Mouse (Mus musculus) forebrain, embryonic 13.5 days (tissue): ENCODE measurements around the gene Diaph3. TPM values are rescaled to one million over a fixed set of nuclear protein-coding genes. Genes with fewer than 3 reads are reported as not detected.

Experiments
- ATAC-seq: fragments of 200-750 bp; cut with Nextera tagmentation; 2 replicates; pipeline ENCODE4 v1.8.0; 2017
- H3K27ac ChIP-seq: fragments of 300-500 bp; sonication (generic); 2 replicates; pipeline ENCODE4 v1.5.1; 2015; ENCODE audit warnings: inconsistent platforms, mild to moderate bottlenecking, moderate library complexity
- H3K27me3 ChIP-seq: fragments of 300-500 bp; sonication (generic); 2 replicates; pipeline ENCODE4 v1.6.1; 2015; ENCODE audit warnings: mild to moderate bottlenecking, inconsistent platforms
- H3K36me3 ChIP-seq: fragments of 300-500 bp; sonication (generic); 2 replicates; pipeline ENCODE4 v1.6.1; 2015; ENCODE audit warnings: mild to moderate bottlenecking, inconsistent platforms; ENCODE audit not compliant: poor library complexity, severe bottlenecking
- H3K4me1 ChIP-seq: fragments of 300-500 bp; sonication (generic); 2 replicates; pipeline ENCODE4 v1.6.1; 2015; ENCODE audit warnings: inconsistent platforms
- H3K4me2 ChIP-seq: fragments of 300-500 bp; sonication (generic); 2 replicates; pipeline ENCODE4 v1.6.1; 2015; ENCODE audit warnings: inconsistent platforms, mild to moderate bottlenecking, moderate library complexity
- H3K4me3 ChIP-seq: fragments of 300-500 bp; sonication (generic); 2 replicates; pipeline ENCODE4 v1.5.1; 2015; ENCODE audit warnings: mild to moderate bottlenecking, inconsistent platforms
- H3K9ac ChIP-seq: fragments of 300-500 bp; sonication (generic); 2 replicates; pipeline ENCODE4 v1.6.1; 2015; ENCODE audit warnings: mild to moderate bottlenecking, inconsistent platforms
- H3K9me3 ChIP-seq: fragments of 300-500 bp; sonication (generic); replicated peaks from 2 replicates; pipeline ENCODE4 v1.6.1; 2016; ENCODE audit warnings: inconsistent platforms
- WGBS: fragments of 180-500 bp; shearing (Covaris S2); methylation state at CpG from one replicate; pipeline ENCODE4 v1.1.7; 2015; 5-methylcytosine and 5-hydroxymethylcytosine counted together
- polyA plus RNA-seq: library from polyadenylated mRNA; unstranded; fragments of >200 nt; fragmentation: Nextera tagmentation; extraction: Ambion mirVana; gene quantifications from 2 replicates; pipeline ENCODE4 v1.2.1, GENCODE M21; 2015

The Diaph3 gene
- polyA plus RNA-seq, 1 experiment from 2014 or later = 10.9 TPM

GRCm38 (mm10) chr14:87075021-87075531, 66.0 kb downstream of the Diaph3 start:
- Histone ChIP-seq H3K4me3 (no peak overlapping the region), H3K9me3 (no peaks in the 10 kb centered on the region), H3K27me3 (no peaks in the 10 kb centered on the region), H3K27ac (no peak overlapping the region), H3K4me1 (no peaks in the 10 kb centered on the region), H3K9ac (no peak overlapping the region), H3K36me3 (no peaks in the 10 kb centered on the region), H3K4me2 (no peak overlapping the region)
- no peak for ATAC-seq
- 83% methylated on average over 2 of the region's 2 CpGs for WGBS

- H3K4me2 ChIP-seq = no peak overlapping the region
These were observed 76.8 kb downstream of the Diaph3 start for GRCm38 (mm10) chr14:87064281-87064680.

GRCm38 (mm10) chr14:87056169-87056568, 84.9 kb downstream of the Diaph3 start:
- Histone ChIP-seq H3K27me3 (no peaks in the 10 kb centered on the region), H3K9ac (no peak overlapping the region), H3K36me3 (no peaks in the 10 kb centered on the region), H3K9me3 (peaks cover 15% of the 10 kb centered on the region; the same call in 1 of the 2 replicates), H3K4me1 (no peaks in the 10 kb centered on the region), H3K4me2 (no peak overlapping the region), H3K27ac (no peak overlapping the region), H3K4me3 (no peak overlapping the region)
- ATAC-seq = no peak
- 98% methylated on average over 2 of the region's 2 CpGs for WGBS

More at GRCm38 (mm10) chr14:87064281-87064680, 76.8 kb downstream of the Diaph3 start:
- Histone ChIP-seq H3K27ac (peak overlapping the region; percentile 6; the same call in 1 of the 2 replicates), H3K4me3 (no peak overlapping the region), H3K4me1 (no peaks in the 10 kb centered on the region), H3K36me3 (no peaks in the 10 kb centered on the region), H3K9ac (no peak overlapping the region), H3K9me3 (0 out of 2 replicates have a peak, but pooled peaks cover 5% of the 10 kb centered on the region), H3K27me3 (no peaks in the 10 kb centered on the region)
- WGBS = 97% methylated on average over 4 of the region's 4 CpGs
- ATAC-seq = no peak

- no peak overlapping the region for H3K4me2 ChIP-seq
- no peak overlapping the region for H3K4me3 ChIP-seq
- no peaks in the 10 kb centered on the region for H3K4me1 ChIP-seq
- ATAC-seq = no peak
- no peak overlapping the region for H3K27ac ChIP-seq
- no peak overlapping the region for H3K9ac ChIP-seq
- H3K27me3 ChIP-seq = no peaks in the 10 kb centered on the region
- WGBS = 93% methylated on average over 5 of the region's 5 CpGs
- peaks cover 15% of the 10 kb centered on the region; the same call in 1 of the 2 replicates for H3K9me3 ChIP-seq
- H3K36me3 ChIP-seq = no peaks in the 10 kb centered on the region
These were observed 89.8 kb downstream of the Diaph3 start for GRCm38 (mm10) chr14:87051187-87051586.

GRCm38 (mm10) chr14:87044401-87044806, 96.6 kb downstream of the Diaph3 start:
- peak; percentile 36; the same call in 1 of the 2 replicates for ATAC-seq
- Histone ChIP-seq H3K4me3 (no peak overlapping the region), H3K36me3 (no peaks in the 10 kb centered on the region), H3K9ac (no peak overlapping the region), H3K4me2 (no peak overlapping the region), H3K27me3 (no peaks in the 10 kb centered on the region), H3K27ac (no peak overlapping the region), H3K9me3 (no peaks in the 10 kb centered on the region), H3K4me1 (no peaks in the 10 kb centered on the region)
- 42% methylated on average over 5 of the region's 5 CpGs for WGBS

GRCm38 (mm10) chr14:87020240-87020639, 120.8 kb downstream of the Diaph3 start:
- Histone ChIP-seq H3K9ac (no peak overlapping the region), H3K9me3 (no peaks in the 10 kb centered on the region), H3K27ac (no peak overlapping the region), H3K4me2 (no peak overlapping the region), H3K4me3 (no peak overlapping the region), H3K27me3 (no peaks in the 10 kb centered on the region), H3K4me1 (no peaks in the 10 kb centered on the region), H3K36me3 (no peaks in the 10 kb centered on the region)
- ATAC-seq = no peak
- WGBS = 94% methylated on average over 10 of the region's 10 CpGs

GRCm38 (mm10) chr14:87019687-87020086, 121.3 kb downstream of the Diaph3 start:
- Histone ChIP-seq H3K4me2 (no peak overlapping the region), H3K4me3 (no peak overlapping the region), H3K27me3 (no peaks in the 10 kb centered on the region), H3K36me3 (no peaks in the 10 kb centered on the region), H3K4me1 (no peaks in the 10 kb centered on the region), H3K27ac (no peak overlapping the region), H3K9me3 (no peaks in the 10 kb centered on the region), H3K9ac (no peak overlapping the region)
- ATAC-seq = 0 out of 2 replicates have a peak, but pooled peaks have one; percentile 27
- WGBS = 88% methylated on average over 3 of the region's 3 CpGs

GRCm38 (mm10) chr14:86997318-86997717, 143.7 kb downstream of the Diaph3 start:
- Histone ChIP-seq H3K9ac (no peak overlapping the region), H3K27me3 (no peaks in the 10 kb centered on the region), H3K27ac (no peak overlapping the region), H3K4me3 (no peak overlapping the region), H3K9me3 (no peaks in the 10 kb centered on the region), H3K36me3 (no peaks in the 10 kb centered on the region), H3K4me1 (no peaks in the 10 kb centered on the region), H3K4me2 (no peak overlapping the region)
- WGBS = 71% methylated on average over 4 of the region's 4 CpGs
- no peak for ATAC-seq

- WGBS = 4% methylated on average over 1 of the region's 1 CpGs
- Histone ChIP-seq H3K4me2 (no peak overlapping the region), H3K27me3 (no peaks in the 10 kb centered on the region), H3K27ac (no peak overlapping the region), H3K9ac (no peak overlapping the region), H3K9me3 (no peaks in the 10 kb centered on the region), H3K36me3 (no peaks in the 10 kb centered on the region), H3K4me1 (0 out of 2 replicates have a peak, but pooled peaks cover 2% of the 10 kb centered on the region), H3K4me3 (no peak overlapping the region)
- peak; percentile 75; the same call in 1 of the 2 replicates for ATAC-seq
These were observed 189.9 kb downstream of the Diaph3 start for GRCm38 (mm10) chr14:86951169-86951568.

- H3K4me1 ChIP-seq = 0 out of 2 replicates have a peak, but pooled peaks cover 3% of the 10 kb centered on the region
- ATAC-seq = peak; percentile 91
- no peaks in the 10 kb centered on the region for H3K9me3 ChIP-seq
- WGBS = 69% methylated on average over 2 of the region's 2 CpGs
- H3K36me3 ChIP-seq = no peaks in the 10 kb centered on the region
- no peak overlapping the region for H3K4me3 ChIP-seq
- H3K27ac ChIP-seq = no peak overlapping the region
- H3K27me3 ChIP-seq = no peaks in the 10 kb centered on the region
- H3K4me2 ChIP-seq = no peak overlapping the region
- no peak overlapping the region for H3K9ac ChIP-seq
These were observed 203.1 kb downstream of the Diaph3 start for GRCm38 (mm10) chr14:86937953-86938352.

GRCm38 (mm10) chr14:86936424-86936823, 204.6 kb downstream of the Diaph3 start:
- Histone ChIP-seq H3K4me1 (0 out of 2 replicates have a peak, but pooled peaks cover 3% of the 10 kb centered on the region), H3K27ac (no peak overlapping the region), H3K9ac (no peak overlapping the region), H3K9me3 (no peaks in the 10 kb centered on the region), H3K36me3 (no peaks in the 10 kb centered on the region), H3K4me2 (no peak overlapping the region), H3K4me3 (no peak overlapping the region), H3K27me3 (no peaks in the 10 kb centered on the region)
- ATAC-seq = peak; percentile 62; the same call in 1 of the 2 replicates
- 51% methylated on average over 3 of the region's 3 CpGs for WGBS

- Histone ChIP-seq H3K9me3 (no peaks in the 10 kb centered on the region), H3K4me1 (peaks cover 5% of the 10 kb centered on the region), H3K4me3 (no peak overlapping the region), H3K4me2 (no peak overlapping the region), H3K36me3 (no peaks in the 10 kb centered on the region), H3K9ac (no peak overlapping the region), H3K27me3 (no peaks in the 10 kb centered on the region), H3K27ac (no peak overlapping the region)
- WGBS = 81% methylated on average over 4 of the region's 4 CpGs
- ATAC-seq = no peak
These were observed 210.3 kb downstream of the Diaph3 start for GRCm38 (mm10) chr14:86930763-86931162.

GRCm38 (mm10) chr14:86926827-86927226, 214.2 kb downstream of the Diaph3 start:
- Histone ChIP-seq H3K4me2 (no peak overlapping the region), H3K9me3 (no peaks in the 10 kb centered on the region), H3K4me1 (peaks cover 5% of the 10 kb centered on the region), H3K9ac (no peak overlapping the region), H3K36me3 (no peaks in the 10 kb centered on the region), H3K27ac (no peak overlapping the region), H3K27me3 (no peaks in the 10 kb centered on the region), H3K4me3 (no peak overlapping the region)
- 13% methylated on average over 7 of the region's 7 CpGs for WGBS
- ATAC-seq = peak; percentile 53; the same call in 1 of the 2 replicates
